Mouse (Mus musculus) limb, embryonic 15.5 days (tissue): ENCODE data around the gene Kifc1. TPM values are rescaled to one million over a fixed set of nuclear protein-coding genes. Genes with fewer than 3 reads are reported as not detected.
"Not testable (repeated sequence)": the region's sequence is repeated elsewhere in the genome, so short reads cannot be mapped to it uniquely, and the experiment has no call there.

Experiments used
- ATAC-seq: fragments of 200-750 bp; cut with Nextera tagmentation; 2 replicates; pipeline ENCODE4 v1.8.0; 2017; ENCODE audit warnings: low read depth, moderate TSS enrichment; ENCODE audit not compliant: insufficient number of reproducible peaks, low FRiP score, low TSS enrichment
- H3K27ac ChIP-seq: fragments of 300-500 bp; sonication (generic); 2 replicates; pipeline ENCODE4 v1.5.1; 2015; ENCODE audit warnings: moderate library complexity, mild to moderate bottlenecking, inconsistent platforms
- H3K27me3 ChIP-seq: fragments of 300-500 bp; sonication (generic); 2 replicates; pipeline ENCODE4 v1.6.1; 2015; ENCODE audit warnings: inconsistent platforms
- H3K36me3 ChIP-seq: fragments of 300-500 bp; sonication (generic); 2 replicates; pipeline ENCODE4 v1.6.1; 2015; ENCODE audit warnings: inconsistent platforms
- H3K4me1 ChIP-seq: fragments of 300-500 bp; sonication (generic); 2 replicates; pipeline ENCODE4 v1.6.1; 2015; ENCODE audit warnings: inconsistent platforms
- H3K4me2 ChIP-seq: fragments of 300-500 bp; sonication (generic); 2 replicates; pipeline ENCODE4 v1.6.1; 2015; ENCODE audit warnings: mild to moderate bottlenecking, inconsistent platforms
- H3K4me3 ChIP-seq: fragments of 300-500 bp; sonication (generic); 2 replicates; pipeline ENCODE4 v1.5.1; 2015; ENCODE audit warnings: mild to moderate bottlenecking, inconsistent platforms
- H3K9ac ChIP-seq: fragments of 300-500 bp; sonication (generic); 2 replicates; pipeline ENCODE4 v1.6.1; 2015; ENCODE audit warnings: inconsistent platforms
- H3K9me3 ChIP-seq: fragments of 300-500 bp; sonication (generic); 2 replicates; pipeline ENCODE4 v1.6.1; 2016; ENCODE audit warnings: inconsistent platforms
- WGBS: fragments of 180-500 bp; shearing (Covaris S2); methylation state at CpG from one replicate; pipeline ENCODE4 v1.1.7; 2015; 5-methylcytosine and 5-hydroxymethylcytosine counted together
- polyA plus RNA-seq: library from polyadenylated mRNA; unstranded; fragments of >200 nt; fragmentation: Nextera tagmentation; extraction: Ambion mirVana; gene quantifications from 2 replicates; pipeline ENCODE4 v1.2.1, GENCODE M21; 2015

Kifc1 gene
- polyA plus RNA-seq, 1 experiment from 2014 or later, result 7.7 TPM

- H3K4me2 ChIP-seq, result peak within 1 kb of the TSS; percentile 96
- ATAC-seq, result peak; percentile 97
- H3K27me3 ChIP-seq, result no peaks in the 10 kb centered on the region
- peaks cover 29% of the 10 kb centered on the region for H3K36me3 ChIP-seq
- WGBS, result under 1% methylated on average over 68 of the region's 68 CpGs
- peak within 1 kb of the TSS; percentile 93 for H3K4me3 ChIP-seq
- peaks cover 39% of the 10 kb centered on the region for H3K4me1 ChIP-seq
- H3K9me3 ChIP-seq, result no peaks in the 10 kb centered on the region
- H3K27ac ChIP-seq, result peak within 1 kb of the TSS; percentile 94
- peak within 1 kb of the TSS; percentile 83 for H3K9ac ChIP-seq
Observed at GRCm38 (mm10) chr17:33909077-33909868, 18.8 kb upstream of the Kifc1 start, which contains the start of gene Daxx. Gene Daxx, plus strand, starts transcription at chr17:33909414.

- WGBS, result under 1% methylated on average over 43 of the region's 44 CpGs
Observed at GRCm38 (mm10) chr17:33908331-33909076, 18.0 kb upstream of the Kifc1 start.

GRCm38 (mm10) chr17:33904835-33905234 is 14.4 kb upstream of the Kifc1 start, which contains the start of gene Platr17:
Gene Platr17, plus strand, starts transcription at chr17:33905135.
- H3K4me1 ChIP-seq, result peaks cover 12% of the 10 kb centered on the region
- H3K9me3 ChIP-seq, H3K36me3 ChIP-seq, H3K27me3 ChIP-seq, H3K4me2 ChIP-seq, H3K27ac ChIP-seq, H3K9ac ChIP-seq, ATAC-seq, H3K4me3 ChIP-seq: not testable (repeated sequence)
- 50% methylated on average over 3 of the region's 4 CpGs for WGBS

More at GRCm38 (mm10) chr17:33908331-33909076, 18.0 kb upstream of the Kifc1 start:
- no peaks in the 10 kb centered on the region for H3K9me3 ChIP-seq
- peak overlapping the region; percentile 87 for H3K27ac ChIP-seq
- ATAC-seq, result peak; percentile 51
- peaks cover 22% of the 10 kb centered on the region for H3K36me3 ChIP-seq
- peak overlapping the region; percentile 49 for H3K9ac ChIP-seq
- H3K4me3 ChIP-seq, result peak overlapping the region; percentile 93
- peak overlapping the region; percentile 96 for H3K4me2 ChIP-seq
- peaks cover 34% of the 10 kb centered on the region for H3K4me1 ChIP-seq
- H3K27me3 ChIP-seq, result no peaks in the 10 kb centered on the region

GRCm38 (mm10) chr17:33903911-33904651 is 13.6 kb upstream of the Kifc1 start:
- not testable (repeated sequence) for H3K27ac ChIP-seq, ATAC-seq, H3K4me3 ChIP-seq, H3K9ac ChIP-seq, H3K36me3 ChIP-seq, H3K9me3 ChIP-seq, H3K4me2 ChIP-seq, H3K27me3 ChIP-seq
- H3K4me1 ChIP-seq, result peaks cover 12% of the 10 kb centered on the region
- WGBS, result 70% methylated on average over 6 of the region's 6 CpGs

GRCm38 (mm10) chr17:33902491-33902890 is 12.0 kb upstream of the Kifc1 start:
- H3K4me3 ChIP-seq, result no peak overlapping the region
- H3K27ac ChIP-seq, result no peak overlapping the region
- no peak for ATAC-seq
- no peak overlapping the region for H3K4me2 ChIP-seq
- H3K36me3 ChIP-seq, result no peaks in the 10 kb centered on the region
- H3K9ac ChIP-seq, result no peak overlapping the region
- WGBS, result 76% methylated on average over 7 of the region's 7 CpGs
- no peaks in the 10 kb centered on the region for H3K4me1 ChIP-seq
- H3K27me3 ChIP-seq, result no peaks in the 10 kb centered on the region
- no peaks in the 10 kb centered on the region for H3K9me3 ChIP-seq

GRCm38 (mm10) chr17:33902079-33902478 is 11.6 kb upstream of the Kifc1 start:
- no peaks in the 10 kb centered on the region for H3K27me3 ChIP-seq
- H3K9ac ChIP-seq, result no peak overlapping the region
- no peak overlapping the region for H3K4me3 ChIP-seq
- ATAC-seq, result no peak
- no peaks in the 10 kb centered on the region for H3K36me3 ChIP-seq
- H3K4me1 ChIP-seq, result no peaks in the 10 kb centered on the region
- H3K27ac ChIP-seq, result no peak overlapping the region
- H3K4me2 ChIP-seq, result no peak overlapping the region
- no peaks in the 10 kb centered on the region for H3K9me3 ChIP-seq
- WGBS, result 55% methylated on average over 4 of the region's 4 CpGs

GRCm38 (mm10) chr17:33901653-33902052 is 11.2 kb upstream of the Kifc1 start:
- H3K4me1 ChIP-seq, result no peaks in the 10 kb centered on the region
- no peaks in the 10 kb centered on the region for H3K9me3 ChIP-seq
- H3K36me3 ChIP-seq, result no peaks in the 10 kb centered on the region
- H3K27ac ChIP-seq, result no peak overlapping the region
- H3K27me3 ChIP-seq, result no peaks in the 10 kb centered on the region
- 55% methylated on average over 4 of the region's 4 CpGs for WGBS
- no peak overlapping the region for H3K4me2 ChIP-seq
- H3K9ac ChIP-seq, result no peak overlapping the region
- ATAC-seq, result no peak
- no peak overlapping the region for H3K4me3 ChIP-seq

GRCm38 (mm10) chr17:33900989-33901314 is 10.5 kb upstream of the Kifc1 start:
- ATAC-seq, result no peak
- Histone ChIP-seq H3K9ac (no peak overlapping the region), H3K4me2 (no peak overlapping the region), H3K9me3 (no peaks in the 10 kb centered on the region), H3K36me3 (no peaks in the 10 kb centered on the region), H3K27me3 (no peaks in the 10 kb centered on the region), H3K4me1 (no peaks in the 10 kb centered on the region), H3K27ac (no peak overlapping the region), H3K4me3 (no peak overlapping the region)
- 74% methylated on average over 4 of the region's 4 CpGs for WGBS

GRCm38 (mm10) chr17:33900281-33900988 is 10.0 kb upstream of the Kifc1 start:
- Histone ChIP-seq H3K27me3 (no peaks in the 10 kb centered on the region), H3K4me1 (no peaks in the 10 kb centered on the region), H3K36me3 (no peaks in the 10 kb centered on the region), H3K27ac (no peak overlapping the region), H3K4me2 (no peak overlapping the region), H3K9ac (no peak overlapping the region), H3K9me3 (no peaks in the 10 kb centered on the region), H3K4me3 (no peak overlapping the region)
- no peak for ATAC-seq
- WGBS, result 56% methylated on average over 7 of the region's 7 CpGs

- no peak overlapping the region for H3K9ac ChIP-seq
- no peak overlapping the region for H3K27ac ChIP-seq
- no peaks in the 10 kb centered on the region for H3K9me3 ChIP-seq
- no peaks in the 10 kb centered on the region for H3K27me3 ChIP-seq
- no peak overlapping the region for H3K4me3 ChIP-seq
- no peaks in the 10 kb centered on the region for H3K36me3 ChIP-seq
- 56% methylated on average over 4 of the region's 4 CpGs for WGBS
- H3K4me1 ChIP-seq, result no peaks in the 10 kb centered on the region
- no peak for ATAC-seq
- H3K4me2 ChIP-seq, result no peak overlapping the region
Observed at GRCm38 (mm10) chr17:33899642-33900041, 9.2 kb upstream of the Kifc1 start.

- not testable (repeated sequence) for H3K4me3 ChIP-seq, H3K9ac ChIP-seq, H3K27ac ChIP-seq, ATAC-seq, H3K27me3 ChIP-seq, H3K4me1 ChIP-seq, H3K4me2 ChIP-seq, H3K36me3 ChIP-seq, H3K9me3 ChIP-seq
- WGBS, result 76% methylated on average over 4 of the region's 4 CpGs
Observed at GRCm38 (mm10) chr17:33898193-33898592, 7.7 kb upstream of the Kifc1 start.
